Mouse (Mus musculus): ENCODE measurements around the gene Pqbp1. TPM values are rescaled to one million over a fixed set of nuclear protein-coding genes. Genes with fewer than 3 reads are reported as not detected.

Gene Pqbp1
- polyA plus RNA-seq (2015; fragmentation: Nextera tagmentation; extraction: Ambion mirVana) = 214 and 222 TPM in 2 replicates

DNA sequence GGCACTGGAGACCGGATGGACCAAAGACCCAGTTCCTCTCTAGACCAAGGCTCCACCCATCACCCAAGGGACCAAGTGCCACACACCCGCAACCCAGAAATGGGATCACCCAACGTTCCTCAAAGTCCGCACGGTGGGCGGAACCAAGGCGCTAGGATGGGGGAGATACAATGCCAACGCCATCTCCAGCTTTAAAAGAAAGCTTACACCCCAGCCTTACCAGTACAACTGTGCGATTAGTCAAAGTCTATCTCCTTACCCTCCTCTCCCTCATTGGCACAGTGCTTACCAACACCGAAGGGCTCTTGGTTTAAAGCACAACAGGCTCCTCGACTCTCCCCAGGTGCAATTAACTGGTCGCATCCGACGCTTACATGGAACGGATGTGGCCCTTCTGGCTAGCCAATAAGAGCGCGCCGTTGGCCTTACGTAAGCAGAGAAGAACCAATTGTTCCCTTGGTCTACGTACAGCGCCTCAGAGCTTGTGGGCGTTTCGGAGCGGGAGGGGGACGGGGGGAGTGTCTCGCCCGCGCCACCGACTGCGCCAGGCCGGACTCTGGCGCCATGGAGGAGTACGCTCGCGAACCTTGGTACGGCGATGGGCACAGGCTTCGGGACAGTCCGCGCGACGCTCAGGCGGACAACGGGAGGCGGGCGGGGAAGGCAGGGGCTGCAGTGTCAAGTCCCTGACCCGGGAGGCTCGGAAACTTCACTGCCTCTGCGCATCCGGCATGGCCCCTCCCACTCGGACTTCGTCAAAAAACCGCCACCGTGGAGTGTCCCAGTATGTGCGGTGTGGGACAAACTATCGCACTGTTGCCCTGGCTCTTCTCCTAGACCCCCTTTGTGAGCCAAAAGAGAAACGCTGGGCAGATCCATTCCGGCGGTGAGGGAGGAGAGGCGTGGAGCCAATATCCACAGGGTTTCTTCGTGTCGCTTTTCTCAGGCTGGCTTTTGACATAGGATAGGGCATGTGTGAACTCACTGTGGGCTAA lies at the start of gene Pqbp1, which contains the start of gene Timm17b:
Pqbp1 (minus strand) TSS at position 390 of the 995 bp plus-strand sequence.
Timm17b (plus strand) TSS at position 478 of the 995 bp plus-strand sequence.
- Histone ChIP-seq H3K27me3 (no peaks in the 10 kb centered on the region), H3K9me3 (no peaks in the 10 kb centered on the region; the same call in 1 of the 2 replicates), H3K9ac (peak within 1 kb of the TSS; percentile 73), H3K27ac (peak within 1 kb of the TSS; percentile 90), H3K4me2 (peak within 1 kb of the TSS; percentile 59), H3K4me3 (peak within 1 kb of the TSS; percentile 51), H3K36me3 (peaks cover 13% of the 10 kb centered on the region), H3K4me1 (replicated peaks) (peaks cover 10% of the 10 kb centered on the region)
- 14% methylated on average over 56 of the region's 62 CpGs for WGBS
- peak; percentile 99 for ATAC-seq (ENCODE audit: low FRiP score)

- peak overlapping the region; percentile 60; the same call in 1 of the 2 replicates for H3K9ac ChIP-seq
- no peaks in the 10 kb centered on the region for H3K27me3 ChIP-seq
- H3K4me3 ChIP-seq = peak overlapping the region; percentile 46
- peak overlapping the region; percentile 70 for H3K27ac ChIP-seq
- H3K4me1 ChIP-seq (replicated peaks) = peaks cover 10% of the 10 kb centered on the region
- H3K4me2 ChIP-seq = peak overlapping the region; percentile 46
- no peaks in the 10 kb centered on the region for H3K9me3 ChIP-seq
- no peak; the same call in none of the 2 replicates for ATAC-seq (ENCODE audit: low FRiP score)
- H3K36me3 ChIP-seq = peaks cover 13% of the 10 kb centered on the region
- WGBS = 15% methylated on average over 38 of the region's 38 CpGs
These were observed 48.9 kb upstream of the Pqbp1 start for GRCm38 (mm10) chrX:7947900-7948492.

DNA sequence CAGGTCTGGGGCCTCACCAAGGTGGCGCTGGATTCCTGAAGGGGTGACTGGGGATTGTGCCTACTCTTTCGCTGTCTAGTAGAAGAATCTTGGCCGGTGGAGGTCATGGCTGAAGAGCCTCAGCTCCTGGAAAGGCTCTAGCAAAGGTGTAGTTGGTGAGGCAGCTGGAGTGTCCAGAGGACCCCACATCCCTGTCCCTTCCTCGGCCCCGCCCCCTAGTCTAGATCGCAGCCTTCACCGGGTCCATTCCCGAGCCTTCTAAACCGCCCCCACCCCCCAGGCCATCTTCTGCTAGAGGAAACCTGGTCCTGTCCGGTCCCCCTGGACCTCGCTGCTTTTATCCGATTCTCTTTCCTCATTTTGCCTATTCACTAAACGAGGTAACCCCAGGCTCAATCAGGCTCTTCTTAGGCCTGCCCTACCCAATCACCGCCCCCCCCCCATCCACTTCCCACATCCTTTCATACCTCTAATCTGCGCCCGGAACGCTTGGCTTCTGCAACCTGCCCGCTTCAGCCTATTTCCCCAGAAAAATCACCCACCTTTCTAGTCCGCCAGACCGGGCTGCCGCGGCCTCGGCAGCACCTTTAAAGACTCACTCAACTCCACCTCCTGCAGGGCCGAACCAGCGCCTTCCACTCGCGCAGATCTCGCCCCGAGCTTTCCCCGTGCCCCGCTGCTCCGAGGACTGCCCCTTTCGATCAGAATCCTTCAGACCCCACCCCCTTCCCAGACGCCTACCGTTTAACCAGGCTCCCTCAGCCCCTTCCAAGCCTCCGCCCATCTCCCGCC lies 48.2 kb upstream of the Pqbp1 start, which contains the start of gene Hdac6:
Hdac6 (minus strand) TSS at position 782 of the 792 bp plus-strand sequence.
- peaks cover 13% of the 10 kb centered on the region for H3K36me3 ChIP-seq
- H3K27ac ChIP-seq = peak within 1 kb of the TSS; percentile 70
- H3K9me3 ChIP-seq = no peaks in the 10 kb centered on the region
- WGBS = 17% methylated on average over 36 of the region's 37 CpGs
- H3K4me2 ChIP-seq = peak within 1 kb of the TSS; percentile 57
- peak within 1 kb of the TSS; percentile 46 for H3K4me3 ChIP-seq
- peak within 1 kb of the TSS; percentile 68 for H3K9ac ChIP-seq
- H3K27me3 ChIP-seq = no peaks in the 10 kb centered on the region
- ATAC-seq (ENCODE audit: low FRiP score) = peak; percentile 98
- peaks cover 10% of the 10 kb centered on the region for H3K4me1 ChIP-seq (replicated peaks)

DNA sequence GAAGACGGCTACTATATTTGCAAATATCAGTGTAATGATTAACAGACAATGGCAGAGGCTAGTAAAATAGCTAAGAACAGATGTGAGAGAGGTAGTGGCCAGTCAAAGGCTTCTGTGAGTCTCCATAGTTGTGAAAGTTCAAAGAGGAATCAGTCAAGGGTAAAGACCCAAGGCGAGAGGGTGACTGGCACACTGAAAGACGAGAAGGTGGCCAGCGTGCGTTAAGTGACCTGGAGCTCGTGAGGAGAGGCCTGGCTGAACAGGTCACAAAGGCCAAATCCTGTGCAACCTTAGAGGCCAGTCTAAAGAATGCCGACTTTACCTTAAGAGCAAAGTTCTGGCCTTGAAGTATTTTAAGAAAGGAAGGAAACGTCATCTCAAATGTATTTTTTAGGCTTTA lies 46.5 kb upstream of the Pqbp1 start:
- Histone ChIP-seq H3K9ac (no peak overlapping the region), H3K4me3 (no peak overlapping the region), H3K27me3 (no peaks in the 10 kb centered on the region), H3K36me3 (peaks cover 25% of the 10 kb centered on the region), H3K27ac (no peak overlapping the region), H3K4me1 (replicated peaks) (peaks cover 10% of the 10 kb centered on the region), H3K9me3 (no peaks in the 10 kb centered on the region), H3K4me2 (no peak overlapping the region)
- no peak for ATAC-seq (ENCODE audit: low FRiP score)
- WGBS = 77% methylated on average over 8 of the region's 8 CpGs

- Histone ChIP-seq H3K9ac (no peak overlapping the region), H3K36me3 (peaks cover 66% of the 10 kb centered on the region), H3K27me3 (no peaks in the 10 kb centered on the region), H3K4me3 (no peak overlapping the region), H3K27ac (no peak overlapping the region), H3K4me1 (replicated peaks) (no peaks in the 10 kb centered on the region), H3K9me3 (no peaks in the 10 kb centered on the region), H3K4me2 (no peak overlapping the region)
- 97% methylated on average over 6 of the region's 6 CpGs for WGBS
- ATAC-seq (ENCODE audit: low FRiP score) = no peak
These were observed 38.6 kb upstream of the Pqbp1 start for GRCm38 (mm10) chrX:7937667-7938066.

GRCm38 (mm10) chrX:7936874-7937273 lies 37.8 kb upstream of the Pqbp1 start:
- 43% methylated on average over 11 of the region's 11 CpGs for WGBS
- no peak for ATAC-seq (ENCODE audit: low FRiP score)
- Histone ChIP-seq H3K9me3 (no peaks in the 10 kb centered on the region), H3K36me3 (peaks cover 69% of the 10 kb centered on the region), H3K27ac (no peak overlapping the region), H3K4me1 (replicated peaks) (no peaks in the 10 kb centered on the region), H3K27me3 (no peaks in the 10 kb centered on the region), H3K9ac (no peak overlapping the region), H3K4me3 (no peak overlapping the region), H3K4me2 (no peak overlapping the region)

GRCm38 (mm10) chrX:7928270-7928790 lies 29.3 kb upstream of the Pqbp1 start, which contains the start of gene Eras:
Gene Eras (minus strand): TSS chrX:7928607.
- H3K36me3 ChIP-seq = peaks cover 44% of the 10 kb centered on the region
- 23% methylated on average over 19 of the region's 19 CpGs for WGBS
- peaks cover under 1% of the 10 kb centered on the region for H3K4me1 ChIP-seq (replicated peaks)
- 0 out of 2 replicates have a peak, but pooled peaks have one; percentile 26 for ATAC-seq (ENCODE audit: low FRiP score)
- no peak within 1 kb of the TSS for H3K27ac ChIP-seq
- H3K4me2 ChIP-seq = no peak within 1 kb of the TSS
- H3K4me3 ChIP-seq = no peak within 1 kb of the TSS
- peaks cover 38% of the 10 kb centered on the region for H3K27me3 ChIP-seq
- H3K9ac ChIP-seq = no peak within 1 kb of the TSS
- no peaks in the 10 kb centered on the region; the same call in 1 of the 2 replicates for H3K9me3 ChIP-seq

GRCm38 (mm10) chrX:7927116-7927515 lies 28.0 kb upstream of the Pqbp1 start:
- Histone ChIP-seq H3K9ac (no peak overlapping the region), H3K27ac (no peak overlapping the region), H3K9me3 (no peaks in the 10 kb centered on the region; the same call in 1 of the 2 replicates), H3K36me3 (peaks cover 44% of the 10 kb centered on the region), H3K4me2 (no peak overlapping the region), H3K4me3 (no peak overlapping the region), H3K27me3 (peaks cover 41% of the 10 kb centered on the region), H3K4me1 (replicated peaks) (peaks cover 13% of the 10 kb centered on the region)
- ATAC-seq (ENCODE audit: low FRiP score) = no peak
- 18% methylated on average over 10 of the region's 10 CpGs for WGBS

- no peak for ATAC-seq (ENCODE audit: low FRiP score)
- no peak overlapping the region for H3K4me2 ChIP-seq
These were observed 27.2 kb upstream of the Pqbp1 start for GRCm38 (mm10) chrX:7926266-7926665.

DNA sequence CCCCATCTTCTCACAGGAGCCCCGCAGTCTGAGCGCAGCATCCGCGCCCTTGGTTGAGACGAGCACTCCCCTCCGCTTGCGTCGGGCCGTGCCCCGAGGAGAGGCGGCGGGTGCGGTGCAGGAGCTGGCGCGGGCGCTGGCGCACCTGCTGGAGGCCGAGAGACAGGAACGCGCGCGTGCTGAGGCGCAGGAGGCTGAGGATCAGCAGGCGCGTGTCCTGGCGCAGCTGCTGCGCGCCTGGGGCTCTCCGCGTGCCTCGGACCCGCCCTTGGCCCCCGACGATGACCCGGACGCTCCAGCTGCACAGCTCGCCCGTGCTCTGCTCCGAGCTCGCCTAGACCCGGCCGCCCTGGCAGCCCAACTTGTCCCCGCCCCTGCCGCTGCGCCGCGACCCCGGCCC lies 23.0 kb upstream of the Pqbp1 start:
- no peaks in the 10 kb centered on the region for H3K9me3 ChIP-seq
- 13% methylated on average over 33 of the region's 48 CpGs for WGBS
- H3K4me1 ChIP-seq (replicated peaks) = peaks cover 23% of the 10 kb centered on the region
- ATAC-seq (ENCODE audit: low FRiP score) = 0 out of 2 replicates have a peak, but pooled peaks have one; percentile 5
- peaks cover 14% of the 10 kb centered on the region for H3K36me3 ChIP-seq
- H3K27me3 ChIP-seq = peaks cover 25% of the 10 kb centered on the region
- H3K9ac ChIP-seq = peak overlapping the region; percentile 79
- H3K4me2 ChIP-seq = peak overlapping the region; percentile 68
- H3K4me3 ChIP-seq = peak overlapping the region; percentile 51
- H3K27ac ChIP-seq = peak overlapping the region; percentile 55

More at GRCm38 (mm10) chrX:7926266-7926665, 27.2 kb upstream of the Pqbp1 start:
- Histone ChIP-seq H3K36me3 (peaks cover 36% of the 10 kb centered on the region), H3K4me1 (replicated peaks) (peaks cover 15% of the 10 kb centered on the region), H3K9me3 (no peaks in the 10 kb centered on the region; the same call in 1 of the 2 replicates), H3K4me3 (no peak overlapping the region), H3K27ac (no peak overlapping the region), H3K27me3 (peaks cover 41% of the 10 kb centered on the region), H3K9ac (no peak overlapping the region)
- WGBS = 78% methylated on average over 6 of the region's 6 CpGs

Data from hindbrain, embryonic 13.5 days (tissue).